Mouse (Mus musculus) v-Abl transformed pro-B cells (cell line): ENCODE measurements around the gene Dhrs13.

Experiments used
- in situ Hi-C, 2 experiments: fragments of 400-800 bp; cut with MboI; formaldehyde crosslinking; loops; one replicate each; pipeline ENCODE4 v1.15.1; 2025; ENCODE audit not compliant: unreplicated experiment in 2 of 2

The Dhrs13 gene

GRCm38 (mm10) chr11:78031947-78032808 lies at the start of gene Dhrs13:
Gene Dhrs13 (plus strand): TSS chr11:78032280.
- in situ Hi-C loops, result no loop called here

GRCm38 (mm10) chr11:77982441-77982905 lies 49.6 kb upstream of the Dhrs13 start, which contains the start of gene Phf12:
Gene Phf12 (plus strand): TSS chr11:77982754.
- in situ Hi-C loops, result loop anchor here (5.0 kb wide), 2 partner anchors 45 to 195 kb away; partner anchors contain the start of genes Nek8 (in 1 of the 2) and Tlcd1 (in 1 of the 2)

GRCm38 (mm10) chr11:77983191-77983936 lies 48.7 kb upstream of the Dhrs13 start:
- in situ Hi-C loops, result loop anchor here (5.0 kb wide), 2 partner anchors 44 to 194 kb away; partner anchors contain the start of genes Nek8 (in 1 of the 2) and Tlcd1 (in 1 of the 2)

- in situ Hi-C loops, result loop anchor here (5.0 kb wide), 2 partner anchors 43 to 193 kb away; partner anchors contain the start of genes Nek8 (in 1 of the 2) and Tlcd1 (in 1 of the 2)
Measured at GRCm38 (mm10) chr11:77983937-77984835, 47.9 kb upstream of the Dhrs13 start.

- in situ Hi-C loops, result loop anchor here (5.0 kb wide), 3 partner anchors 37 to 192 kb away; partner anchors contain the start of genes Nek8 (in 1 of the 2) and Tlcd1 (in 1 of the 2)
Measured at GRCm38 (mm10) chr11:77984836-77985231, 47.2 kb upstream of the Dhrs13 start.

- in situ Hi-C loops, result loop anchor here in 1 of 2 experiments (5.0 kb wide), 1 partner anchor 37 kb away; no protein-coding TSS in a partner anchor
Measured at GRCm38 (mm10) chr11:77985541-77986065, 46.5 kb upstream of the Dhrs13 start.

GRCm38 (mm10) chr11:77989071-77989690 lies 42.9 kb upstream of the Dhrs13 start:
- in situ Hi-C loops, result loop anchor here in 1 of 2 experiments (5.0 kb wide), 1 partner anchor 33 kb away; no protein-coding TSS in a partner anchor

- in situ Hi-C loops, result no loop called here
Measured at GRCm38 (mm10) chr11:77995556-77995955, 36.5 kb upstream of the Dhrs13 start.

- in situ Hi-C loops, result no loop called here
Measured at GRCm38 (mm10) chr11:78006446-78006845, 25.6 kb upstream of the Dhrs13 start.

GRCm38 (mm10) chr11:78019676-78020075 lies 12.4 kb upstream of the Dhrs13 start:
- in situ Hi-C loops, result loop anchor here in 1 of 2 experiments (5.0 kb wide), 1 partner anchor 32 kb away; no protein-coding TSS in a partner anchor

- in situ Hi-C loops, result loop anchor here in 1 of 2 experiments (5.0 kb wide), 1 partner anchor 36 kb away; no protein-coding TSS in a partner anchor
Measured at GRCm38 (mm10) chr11:78023607-78024006, 8.5 kb upstream of the Dhrs13 start.

- in situ Hi-C loops, result loop anchor here in 1 of 2 experiments (5.0 kb wide), 1 partner anchor 47 kb away; the partner anchor contains the start of gene Phf12
Measured at GRCm38 (mm10) chr11:78029240-78029639, 2.8 kb upstream of the Dhrs13 start.

- in situ Hi-C loops, result no loop called here
Measured at GRCm38 (mm10) chr11:78030600-78030999, 1.5 kb upstream of the Dhrs13 start.

- in situ Hi-C loops, result no loop called here
Measured at GRCm38 (mm10) chr11:78031389-78031788, 691 bp upstream of the Dhrs13 start.

- in situ Hi-C loops, result no loop called here
Measured at GRCm38 (mm10) chr11:78032809-78033195, 722 bp downstream of the Dhrs13 start.

- in situ Hi-C loops, result no loop called here
Measured at GRCm38 (mm10) chr11:78033931-78034617, 2.0 kb downstream of the Dhrs13 start.

- in situ Hi-C loops, result no loop called here
Measured at GRCm38 (mm10) chr11:78036791-78037190, 4.7 kb downstream of the Dhrs13 start.
